Mouse (Mus musculus): ENCODE measurements around the gene Pdzd2. TPM values are rescaled to one million over a fixed set of nuclear protein-coding genes. Genes with fewer than 3 reads are reported as not detected.

The Pdzd2 gene
- polyA plus RNA-seq, 1 experiment from 2014 or later: 27.0 TPM

DNA sequence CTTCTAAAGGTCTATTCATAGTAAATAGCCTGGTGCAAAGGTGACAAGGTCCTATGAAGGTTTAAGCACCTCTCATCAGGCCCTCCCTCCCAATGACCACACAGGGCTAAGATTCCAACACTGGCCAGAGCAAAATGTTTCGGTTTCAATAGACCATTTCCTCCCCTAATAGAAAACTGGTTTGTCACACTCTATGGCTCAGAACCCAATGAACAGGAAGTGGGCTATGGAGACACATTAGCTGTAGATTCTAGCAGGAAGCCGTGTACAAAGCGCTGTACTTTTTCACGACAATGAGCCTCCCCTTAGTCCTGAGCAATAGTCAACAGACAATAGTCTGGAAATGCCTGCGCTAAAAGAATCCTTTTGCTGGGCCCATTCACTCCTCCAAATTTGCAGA lies 315.5 kb downstream of the Pdzd2 start:
- no peak overlapping the region for H3K4me2 ChIP-seq (ENCODE audit: low read depth, low read length)
- no peak overlapping the region for H3K4me3 ChIP-seq (replicated peaks; ENCODE audit: low read length)
- WGBS: 65% methylated on average over 5 of the region's 5 CpGs
- no peak overlapping the region; the same call in 1 of the 2 replicates for H3K27ac ChIP-seq (ENCODE audit: low read length)
- no peak overlapping the region for H3K9ac ChIP-seq (ENCODE audit: low read length)
- no peaks in the 10 kb centered on the region; the same call in 1 of the 2 replicates for H3K4me1 ChIP-seq (ENCODE audit: control insufficient read depth, insufficient read depth, low read length)
- no peak for ATAC-seq (ENCODE audit: insufficient read depth, low FRiP score)
- H3K9me3 ChIP-seq (replicated peaks; ENCODE audit: control insufficient read depth, low read length): no peaks in the 10 kb centered on the region
- no peaks in the 10 kb centered on the region for H3K36me3 ChIP-seq (ENCODE audit: control insufficient read depth, insufficient read depth, low read length)
- no peaks in the 10 kb centered on the region for H3K27me3 ChIP-seq (ENCODE audit: control insufficient read depth, insufficient read depth, low read length)

DNA sequence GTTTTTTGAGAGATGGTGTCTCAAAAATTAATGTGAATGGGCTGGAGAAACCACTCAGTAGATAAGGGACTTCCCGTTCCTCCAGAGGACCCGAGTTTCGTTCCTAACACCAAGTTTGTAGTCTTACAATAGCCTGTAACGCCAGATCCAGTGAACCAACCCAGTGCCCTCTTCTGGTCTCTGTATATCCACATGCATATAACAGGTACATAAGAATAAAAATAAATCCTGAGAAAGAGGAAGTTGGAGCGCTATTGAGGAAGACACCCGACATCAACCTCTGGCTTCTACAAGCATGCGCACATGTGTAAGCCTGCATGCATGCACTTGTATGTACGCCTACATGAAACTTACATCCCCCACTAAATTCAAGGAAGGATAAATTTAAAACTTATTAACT lies 318.8 kb downstream of the Pdzd2 start:
- no peak overlapping the region for H3K4me2 ChIP-seq (ENCODE audit: low read depth, low read length)
- no peak overlapping the region for H3K9ac ChIP-seq (ENCODE audit: low read length)
- no peaks in the 10 kb centered on the region for H3K9me3 ChIP-seq (replicated peaks; ENCODE audit: control insufficient read depth, low read length)
- ATAC-seq (ENCODE audit: insufficient read depth, low FRiP score): no peak
- no peak overlapping the region for H3K27ac ChIP-seq (ENCODE audit: low read length)
- H3K27me3 ChIP-seq (ENCODE audit: control insufficient read depth, insufficient read depth, low read length): no peaks in the 10 kb centered on the region
- 82% methylated on average over 8 of the region's 8 CpGs for WGBS
- peaks cover 2% of the 10 kb centered on the region; the same call in 1 of the 2 replicates for H3K4me1 ChIP-seq (ENCODE audit: control insufficient read depth, insufficient read depth, low read length)
- no peaks in the 10 kb centered on the region for H3K36me3 ChIP-seq (ENCODE audit: control insufficient read depth, insufficient read depth, low read length)
- H3K4me3 ChIP-seq (replicated peaks; ENCODE audit: low read length): no peak overlapping the region

DNA sequence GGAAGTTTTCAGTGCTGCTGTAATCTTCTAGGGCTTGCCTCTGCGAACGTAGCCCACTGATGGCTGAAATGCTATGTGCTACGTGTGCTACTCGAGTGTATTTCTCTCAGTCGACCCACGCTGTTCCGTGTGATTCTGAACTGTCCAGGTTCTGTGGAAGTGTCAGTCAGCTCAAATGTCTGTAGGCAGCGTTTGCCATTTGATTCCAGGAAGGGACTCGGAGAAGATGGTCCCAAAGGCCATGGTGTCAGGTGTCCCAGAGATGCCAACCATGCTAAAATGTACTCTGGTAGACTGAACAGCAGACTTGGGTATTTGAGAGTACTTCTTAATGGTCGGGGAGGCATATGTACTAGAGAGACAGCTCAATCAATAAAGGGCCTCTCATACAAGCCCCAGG lies 319.3 kb downstream of the Pdzd2 start:
- H3K27ac ChIP-seq (ENCODE audit: low read length): no peak overlapping the region
- H3K36me3 ChIP-seq (ENCODE audit: control insufficient read depth, insufficient read depth, low read length): no peaks in the 10 kb centered on the region
- peaks cover 2% of the 10 kb centered on the region; the same call in 1 of the 2 replicates for H3K4me1 ChIP-seq (ENCODE audit: control insufficient read depth, insufficient read depth, low read length)
- H3K9ac ChIP-seq (ENCODE audit: low read length): no peak overlapping the region
- no peak for ATAC-seq (ENCODE audit: insufficient read depth, low FRiP score)
- WGBS: 87% methylated on average over 10 of the region's 10 CpGs
- H3K9me3 ChIP-seq (replicated peaks; ENCODE audit: control insufficient read depth, low read length): no peaks in the 10 kb centered on the region
- no peak overlapping the region for H3K4me2 ChIP-seq (ENCODE audit: low read depth, low read length)
- H3K27me3 ChIP-seq (ENCODE audit: control insufficient read depth, insufficient read depth, low read length): no peaks in the 10 kb centered on the region
- no peak overlapping the region for H3K4me3 ChIP-seq (replicated peaks; ENCODE audit: low read length)

DNA sequence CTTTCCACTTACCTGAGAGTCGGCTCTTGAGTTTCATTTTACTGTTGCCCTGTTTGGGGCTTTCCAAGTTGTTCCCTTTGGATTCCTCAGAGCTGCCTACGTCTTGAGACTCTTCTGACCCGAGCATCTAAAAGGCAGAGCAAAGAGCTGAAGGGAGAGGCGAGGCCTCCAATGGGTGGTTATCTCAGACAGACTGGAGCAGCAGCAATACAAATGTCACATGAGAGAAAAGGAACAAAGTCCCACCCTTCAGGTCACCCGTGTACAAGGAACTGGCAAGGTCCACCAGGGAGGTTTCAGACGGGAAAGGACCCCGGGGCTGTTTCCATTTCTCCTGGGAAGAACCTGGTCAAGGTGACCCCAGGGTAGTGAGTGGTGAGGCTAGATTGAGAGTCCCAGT lies 320.3 kb downstream of the Pdzd2 start:
- Histone ChIP-seq H3K36me3 (ENCODE audit: control insufficient read depth, insufficient read depth, low read length) (no peaks in the 10 kb centered on the region), H3K9me3 (replicated peaks; ENCODE audit: control insufficient read depth, low read length) (no peaks in the 10 kb centered on the region), H3K27ac (ENCODE audit: low read length) (no peak overlapping the region; the same call in 1 of the 2 replicates), H3K9ac (ENCODE audit: low read length) (no peak overlapping the region; the same call in 1 of the 2 replicates), H3K4me2 (ENCODE audit: low read depth, low read length) (no peak overlapping the region), H3K4me3 (replicated peaks; ENCODE audit: low read length) (no peak overlapping the region), H3K27me3 (ENCODE audit: control insufficient read depth, insufficient read depth, low read length) (no peaks in the 10 kb centered on the region), H3K4me1 (ENCODE audit: control insufficient read depth, insufficient read depth, low read length) (peaks cover 2% of the 10 kb centered on the region; the same call in 1 of the 2 replicates)
- WGBS: 63% methylated on average over 7 of the region's 7 CpGs
- ATAC-seq (ENCODE audit: insufficient read depth, low FRiP score): peak; percentile 57; the same call in 1 of the 2 replicates

DNA sequence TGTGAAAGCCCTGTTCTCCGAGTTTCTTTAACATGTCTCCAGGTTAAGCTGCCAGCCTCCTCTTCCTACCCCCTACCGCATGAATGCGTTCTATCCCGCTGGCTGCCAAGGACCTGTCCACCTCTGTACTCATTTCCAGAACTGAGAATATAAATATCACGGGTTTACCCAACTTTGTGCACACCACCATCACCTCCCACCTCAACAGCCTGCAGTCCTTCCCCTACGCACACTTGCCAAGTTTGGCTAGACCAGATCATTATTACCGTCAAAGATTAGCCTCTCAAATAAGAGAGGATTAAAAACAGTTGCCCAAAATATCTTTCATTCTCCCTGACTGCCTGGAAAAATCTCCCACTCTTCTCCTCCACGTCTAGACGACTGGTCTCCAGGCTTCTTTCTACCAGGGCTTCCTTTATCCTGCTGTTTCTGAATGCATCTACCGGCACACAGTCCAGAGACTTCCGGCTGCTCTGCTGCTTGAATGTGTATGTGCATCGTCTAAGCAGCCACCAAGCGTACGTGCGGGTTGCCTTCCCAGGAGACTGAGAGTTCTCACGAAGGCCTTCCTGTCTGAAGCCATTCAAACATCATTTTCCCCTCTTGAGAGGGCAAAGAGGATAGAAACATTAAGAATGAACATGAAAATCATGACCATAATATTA lies 324.1 kb downstream of the Pdzd2 start:
- Histone ChIP-seq H3K4me3 (replicated peaks; ENCODE audit: low read length) (no peak overlapping the region), H3K27me3 (ENCODE audit: control insufficient read depth, insufficient read depth, low read length) (no peaks in the 10 kb centered on the region), H3K4me1 (ENCODE audit: control insufficient read depth, insufficient read depth, low read length) (0 out of 2 replicates have a peak, but pooled peaks cover 2% of the 10 kb centered on the region), H3K36me3 (ENCODE audit: control insufficient read depth, insufficient read depth, low read length) (no peaks in the 10 kb centered on the region), H3K9me3 (replicated peaks; ENCODE audit: control insufficient read depth, low read length) (no peaks in the 10 kb centered on the region), H3K9ac (ENCODE audit: low read length) (no peak overlapping the region), H3K27ac (ENCODE audit: low read length) (peak overlapping the region; percentile 43), H3K4me2 (ENCODE audit: low read depth, low read length) (no peak overlapping the region)
- no peak for ATAC-seq (ENCODE audit: insufficient read depth, low FRiP score)
- WGBS: 73% methylated on average over 16 of the region's 16 CpGs

DNA sequence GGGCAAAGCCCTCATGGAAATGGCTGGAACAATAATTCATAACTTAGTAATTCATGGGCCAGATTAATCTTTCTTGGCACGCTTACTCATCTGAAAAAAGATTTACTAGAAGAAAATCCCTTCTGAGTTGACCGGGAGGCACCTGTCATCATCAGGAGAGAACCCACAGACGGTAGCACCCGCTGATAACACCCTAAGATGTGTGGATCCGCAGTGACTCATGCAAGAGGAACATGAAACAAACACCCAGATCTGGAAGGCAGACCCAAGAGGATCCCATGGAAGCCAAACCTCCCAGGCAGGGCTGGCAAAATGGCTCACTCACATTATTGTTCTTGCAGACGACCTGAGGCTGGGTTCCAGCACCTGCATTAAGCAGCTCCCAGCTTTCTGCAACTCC lies 325.0 kb downstream of the Pdzd2 start:
- Histone ChIP-seq H3K4me3 (replicated peaks; ENCODE audit: low read length) (no peak overlapping the region), H3K27me3 (ENCODE audit: control insufficient read depth, insufficient read depth, low read length) (no peaks in the 10 kb centered on the region), H3K9ac (ENCODE audit: low read length) (no peak overlapping the region), H3K4me2 (ENCODE audit: low read depth, low read length) (no peak overlapping the region), H3K27ac (ENCODE audit: low read length) (no peak overlapping the region; the same call in 1 of the 2 replicates), H3K4me1 (ENCODE audit: control insufficient read depth, insufficient read depth, low read length) (0 out of 2 replicates have a peak, but pooled peaks cover 2% of the 10 kb centered on the region), H3K36me3 (ENCODE audit: control insufficient read depth, insufficient read depth, low read length) (no peaks in the 10 kb centered on the region), H3K9me3 (replicated peaks; ENCODE audit: control insufficient read depth, low read length) (no peaks in the 10 kb centered on the region)
- no peak for ATAC-seq (ENCODE audit: insufficient read depth, low FRiP score)
- 56% methylated on average over 6 of the region's 6 CpGs for WGBS

DNA sequence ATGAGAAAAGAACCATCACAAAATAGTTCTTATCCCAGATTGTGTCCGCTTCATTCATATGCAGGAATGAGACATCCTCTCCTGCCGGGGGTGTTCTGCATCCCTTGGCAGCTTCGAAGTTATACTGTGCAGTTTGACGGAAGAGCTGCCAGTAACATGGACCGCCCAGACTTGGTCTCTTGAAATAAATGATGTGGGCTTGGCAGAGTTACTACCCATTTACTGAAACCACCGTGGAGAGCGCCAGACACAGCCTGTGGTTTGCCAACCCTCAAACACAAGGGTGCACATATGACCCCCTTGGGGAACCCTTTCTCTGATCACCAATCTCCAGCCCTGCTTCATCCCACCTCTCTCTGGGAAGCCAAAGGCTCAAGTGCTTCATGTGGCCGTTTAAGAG lies 331.5 kb downstream of the Pdzd2 start:
- Histone ChIP-seq H3K9ac (ENCODE audit: low read length) (no peak overlapping the region), H3K27me3 (ENCODE audit: control insufficient read depth, insufficient read depth, low read length) (no peaks in the 10 kb centered on the region), H3K9me3 (replicated peaks; ENCODE audit: control insufficient read depth, low read length) (no peaks in the 10 kb centered on the region), H3K4me1 (ENCODE audit: control insufficient read depth, insufficient read depth, low read length) (no peaks in the 10 kb centered on the region), H3K4me3 (replicated peaks; ENCODE audit: low read length) (no peak overlapping the region), H3K27ac (ENCODE audit: low read length) (no peak overlapping the region), H3K36me3 (ENCODE audit: control insufficient read depth, insufficient read depth, low read length) (peaks cover 4% of the 10 kb centered on the region; the same call in 1 of the 2 replicates), H3K4me2 (ENCODE audit: low read depth, low read length) (no peak overlapping the region)
- 75% methylated on average over 8 of the region's 8 CpGs for WGBS
- no peak for ATAC-seq (ENCODE audit: insufficient read depth, low FRiP score)

DNA sequence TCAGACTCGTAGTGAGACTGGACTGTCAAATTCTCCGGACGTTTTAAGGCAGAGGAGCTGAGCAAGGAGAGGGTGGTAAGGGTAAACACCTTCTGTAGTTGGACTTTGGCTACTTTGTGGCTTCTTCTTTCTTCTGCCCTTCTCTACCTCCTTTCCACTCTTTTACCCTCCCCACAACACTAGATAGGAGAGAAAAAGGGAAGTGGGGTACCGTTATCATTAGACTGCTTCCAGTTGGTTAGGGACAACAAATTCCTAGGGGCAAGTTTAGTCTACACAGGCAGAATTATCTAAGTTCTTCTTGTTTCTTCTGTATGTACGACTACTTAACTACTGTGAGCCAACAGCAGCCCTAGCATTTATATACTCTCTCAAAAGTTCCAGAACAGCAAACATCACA lies 334.1 kb downstream of the Pdzd2 start:
- Histone ChIP-seq H3K4me3 (replicated peaks; ENCODE audit: low read length) (no peak overlapping the region), H3K27me3 (ENCODE audit: control insufficient read depth, insufficient read depth, low read length) (no peaks in the 10 kb centered on the region), H3K36me3 (ENCODE audit: control insufficient read depth, insufficient read depth, low read length) (peaks cover 6% of the 10 kb centered on the region; the same call in 1 of the 2 replicates), H3K4me2 (ENCODE audit: low read depth, low read length) (no peak overlapping the region), H3K4me1 (ENCODE audit: control insufficient read depth, insufficient read depth, low read length) (no peaks in the 10 kb centered on the region), H3K9ac (ENCODE audit: low read length) (no peak overlapping the region), H3K27ac (ENCODE audit: low read length) (no peak overlapping the region), H3K9me3 (replicated peaks; ENCODE audit: control insufficient read depth, low read length) (no peaks in the 10 kb centered on the region)
- 77% methylated on average over 5 of the region's 5 CpGs for WGBS
- no peak for ATAC-seq (ENCODE audit: insufficient read depth, low FRiP score)

DNA sequence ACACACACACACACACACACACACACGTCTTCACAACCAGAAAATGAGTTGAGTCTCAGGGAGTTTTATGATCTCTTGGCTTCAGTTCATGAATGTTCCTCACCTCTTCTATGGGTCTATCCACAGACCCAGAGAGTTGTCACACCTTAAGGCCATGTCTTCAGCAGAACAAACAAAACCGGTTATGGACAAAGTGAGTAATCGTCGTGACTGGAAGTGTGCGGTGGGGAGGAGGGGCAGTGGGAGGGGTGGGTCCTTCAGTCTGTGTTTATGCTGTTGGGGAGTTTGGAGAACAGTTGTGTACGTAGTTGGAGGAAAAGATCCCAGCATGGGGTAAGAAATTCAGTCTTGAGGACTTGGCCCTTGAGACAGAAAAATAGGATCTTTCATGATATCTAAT lies 342.7 kb downstream of the Pdzd2 start:
- peak; percentile 47; the same call in 1 of the 2 replicates for ATAC-seq (ENCODE audit: insufficient read depth, low FRiP score)
- WGBS: 66% methylated on average over 6 of the region's 6 CpGs
- no peak overlapping the region for H3K9ac ChIP-seq (ENCODE audit: low read length)
- H3K27me3 ChIP-seq (ENCODE audit: control insufficient read depth, insufficient read depth, low read length): no peaks in the 10 kb centered on the region
- H3K27ac ChIP-seq (ENCODE audit: low read length): no peak overlapping the region
- no peaks in the 10 kb centered on the region for H3K4me1 ChIP-seq (ENCODE audit: control insufficient read depth, insufficient read depth, low read length)
- H3K4me2 ChIP-seq (ENCODE audit: low read depth, low read length): no peak overlapping the region
- H3K9me3 ChIP-seq (replicated peaks; ENCODE audit: control insufficient read depth, low read length): no peaks in the 10 kb centered on the region
- H3K36me3 ChIP-seq (ENCODE audit: control insufficient read depth, insufficient read depth, low read length): peaks cover 7% of the 10 kb centered on the region; the same call in 1 of the 2 replicates
- H3K4me3 ChIP-seq (replicated peaks; ENCODE audit: low read length): no peak overlapping the region

All from stomach, embryonic 16.5 days (tissue).